Mouse (Mus musculus): ENCODE data around the gene Unc13b.
"Not testable (repeated sequence)": the region's sequence is repeated elsewhere in the genome, so short reads cannot be mapped to it uniquely, and the experiment has no call there.

The Unc13b gene

GRCm38 (mm10) chr4:43091183-43091582, 32.4 kb downstream of the Unc13b start:
- DNase-seq (ENCODE audit: low spot score), result no peak

- no peak for DNase-seq (ENCODE audit: low spot score)
Observed at GRCm38 (mm10) chr4:43113491-43113890, 54.7 kb downstream of the Unc13b start.

GRCm38 (mm10) chr4:43114512-43114911, 55.8 kb downstream of the Unc13b start:
- no peak for DNase-seq (ENCODE audit: low spot score)

GRCm38 (mm10) chr4:43114946-43115345, 56.2 kb downstream of the Unc13b start:
- peak; percentile 29 for DNase-seq (ENCODE audit: low spot score)

- DNase-seq (ENCODE audit: low spot score), result no peak
Observed at GRCm38 (mm10) chr4:43116249-43116648, 57.5 kb downstream of the Unc13b start.

- DNase-seq (ENCODE audit: low spot score), result no peak
Observed at GRCm38 (mm10) chr4:43129750-43130149, 71.0 kb downstream of the Unc13b start.

- no peak for DNase-seq (ENCODE audit: low spot score)
Observed at GRCm38 (mm10) chr4:43142610-43143009, 83.9 kb downstream of the Unc13b start.

- not testable (repeated sequence) for DNase-seq (ENCODE audit: low spot score)
Observed at GRCm38 (mm10) chr4:43152413-43152812, 93.7 kb downstream of the Unc13b start.

GRCm38 (mm10) chr4:43160045-43160444, 101.3 kb downstream of the Unc13b start:
- DNase-seq (ENCODE audit: low spot score), result no peak

- no peak for DNase-seq (ENCODE audit: low spot score)
Observed at GRCm38 (mm10) chr4:43161124-43161657, 102.4 kb downstream of the Unc13b start.

GRCm38 (mm10) chr4:43163205-43163604, 104.5 kb downstream of the Unc13b start:
- no peak for DNase-seq (ENCODE audit: low spot score)

GRCm38 (mm10) chr4:43165403-43166005, 106.8 kb downstream of the Unc13b start:
- no peak for DNase-seq (ENCODE audit: low spot score)

- DNase-seq (ENCODE audit: low spot score), result no peak
Observed at GRCm38 (mm10) chr4:43170028-43170427, 111.3 kb downstream of the Unc13b start.

- no peak for DNase-seq (ENCODE audit: low spot score)
Observed at GRCm38 (mm10) chr4:43177126-43177525, 118.4 kb downstream of the Unc13b start.

- no peak for DNase-seq (ENCODE audit: low spot score)
Observed at GRCm38 (mm10) chr4:43182474-43183168, 123.9 kb downstream of the Unc13b start.

- no peak for DNase-seq (ENCODE audit: low spot score)
Observed at GRCm38 (mm10) chr4:43187439-43187838, 128.7 kb downstream of the Unc13b start.

- no peak for DNase-seq (ENCODE audit: low spot score)
Observed at GRCm38 (mm10) chr4:43189381-43189780, 130.6 kb downstream of the Unc13b start.

- no peak for DNase-seq (ENCODE audit: low spot score)
Observed at GRCm38 (mm10) chr4:43204946-43205345, 146.2 kb downstream of the Unc13b start.

- DNase-seq (ENCODE audit: low spot score), result no peak
Observed at GRCm38 (mm10) chr4:43205571-43205970, 146.8 kb downstream of the Unc13b start.

- DNase-seq (ENCODE audit: low spot score), result no peak
Observed at GRCm38 (mm10) chr4:43206989-43207388, 148.2 kb downstream of the Unc13b start.

GRCm38 (mm10) chr4:43209081-43209579, 150.4 kb downstream of the Unc13b start:
- no peak for DNase-seq (ENCODE audit: low spot score)

GRCm38 (mm10) chr4:43209673-43210072, 150.9 kb downstream of the Unc13b start:
- DNase-seq (ENCODE audit: low spot score), result no peak

- no peak for DNase-seq (ENCODE audit: low spot score)
Observed at GRCm38 (mm10) chr4:43216491-43216890, 157.7 kb downstream of the Unc13b start.
